ENCODE assay signal across 9 mouse cellular contexts in genomic region chr10:120422820-120423219, GRCm38 (mm10). TPM values are rescaled to one million over a fixed set of nuclear protein-coding genes. Genes with fewer than 3 reads are reported as not detected.
A peak's percentile ranks its signal among the peaks of the same experiment; 100 is the strongest.
DNase-seq lines count a peak whose midpoint lies in the region; ATAC-seq and TF ChIP-seq lines count a peak whose summit lies in the region.
"Had no signal": no experiment of that assay in that cellular context is flagged by ENCODE, and none has a peak within 500 bp of the region (broad histone marks: within the 10 kb centered on the region; RNA-seq: fewer than 3 reads in every experiment).

No protein-coding gene starts in this region.

- WGBS in forebrain, embryonic 14.5 days: 41% methylated on average over 4 of the region's 4 CpGs
- WGBS in forebrain, embryonic 11.5 days: 68% methylated on average over 4 of the region's 4 CpGs
- 55% methylated on average over 4 of the region's 4 CpGs for WGBS in kidney, embryonic 15.5 days
- 68% methylated on average over 4 of the region's 4 CpGs for WGBS in limb, embryonic 10.5 days

- H3K4me2 ChIP-seq in forebrain, embryonic 14.5 days (ENCODE audit: low read length): no peak overlapping the region
- H3K4me2 ChIP-seq in forebrain, embryonic 11.5 days (ENCODE audit: low read depth, low read length, severe bottlenecking): no peak overlapping the region
- H3K4me2 ChIP-seq in kidney, embryonic 15.5 days: no peak overlapping the region

- TF ChIP-seq CTCF in bone marrow macrophage, adult 2 months (IDR thresholded peaks at IDR 0.05; ENCODE audit: low read depth, low read length): no peak

- ATAC-seq in forebrain, embryonic 14.5 days: no peak
- no peak for ATAC-seq in forebrain, embryonic 11.5 days (replicated peaks; ENCODE audit: low FRiP score)
- ATAC-seq in kidney, embryonic 15.5 days (replicated peaks; ENCODE audit: low FRiP score): no peak
- ATAC-seq: CD4-positive, CD25-positive, alpha-beta regulatory T cell, adult 4 months had no signal

- H3K27ac ChIP-seq in forebrain, embryonic 14.5 days (ENCODE audit: low read depth, low read length): no peak overlapping the region
- H3K27ac ChIP-seq in forebrain, embryonic 11.5 days (ENCODE audit: low read depth, low read length): no peak overlapping the region
- H3K27ac ChIP-seq in kidney, embryonic 15.5 days: peak overlapping the region; percentile 76
- peak overlapping the region; percentile 84 for H3K27ac ChIP-seq in bone marrow macrophage, adult 2 months (ENCODE audit: insufficient read depth, low read depth, low read length)
- 0 out of 2 replicates have a peak overlapping the region, but pooled peaks have one; percentile 17 for H3K27ac ChIP-seq in limb, embryonic 10.5 days

- H3K9me3 ChIP-seq in forebrain, embryonic 14.5 days (replicated peaks; ENCODE audit: control insufficient read depth, low read length): no peaks in the 10 kb centered on the region
- H3K9me3 ChIP-seq in forebrain, embryonic 11.5 days (ENCODE audit: control insufficient read depth, low read length): no peaks in the 10 kb centered on the region
- no peaks in the 10 kb centered on the region for H3K9me3 ChIP-seq in kidney, embryonic 15.5 days (replicated peaks)
- H3K9me3 ChIP-seq in limb, embryonic 10.5 days (replicated peaks): no peaks in the 10 kb centered on the region

- H3K9ac ChIP-seq in forebrain, embryonic 14.5 days (ENCODE audit: low read length): no peak overlapping the region
- no peak overlapping the region for H3K9ac ChIP-seq in forebrain, embryonic 11.5 days (ENCODE audit: low read length)
- H3K9ac ChIP-seq in kidney, embryonic 15.5 days: no peak overlapping the region

- peak; percentile 44 for DNase-seq in forebrain, embryonic 14.5 days (ENCODE audit: low spot score)
- no peak for DNase-seq in forebrain, embryonic 11.5 days (ENCODE audit: low spot score)
- DNase-seq in kidney, adult 11 months: no peak
- DNase-seq in limb, embryonic 10.5 days (ENCODE audit: low spot score): no peak
- no peak for DNase-seq in urinary bladder, postnatal 4 days (ENCODE audit: low spot score in 2 of 2)
- DNase-seq in right cerebral cortex, postnatal 25 days: no peak

- TF ChIP-seq POLR2A in bone marrow macrophage, adult 2 months (IDR thresholded peaks at IDR 0.05; ENCODE audit: borderline replicate concordance, low read depth, low read length): no peak

- H3K4me3 ChIP-seq in forebrain, embryonic 14.5 days (ENCODE audit: low read depth, low read length): no peak overlapping the region
- H3K4me3 ChIP-seq in forebrain, embryonic 11.5 days (ENCODE audit: low read depth, low read length): no peak overlapping the region
- no peak overlapping the region for H3K4me3 ChIP-seq in kidney, embryonic 15.5 days (replicated peaks)
- no peak overlapping the region for H3K4me3 ChIP-seq in bone marrow macrophage, adult 2 months (ENCODE audit: insufficient read depth, low read length)
- no peak overlapping the region for H3K4me3 ChIP-seq in limb, embryonic 10.5 days

- H3K4me1 ChIP-seq in forebrain, embryonic 14.5 days (ENCODE audit: control insufficient read depth, insufficient read depth, low read length): peaks cover 32% of the 10 kb centered on the region
- H3K4me1 ChIP-seq in forebrain, embryonic 11.5 days (replicated peaks; ENCODE audit: control insufficient read depth, insufficient read depth, low read length): peaks cover 32% of the 10 kb centered on the region
- H3K4me1 ChIP-seq in kidney, embryonic 15.5 days: peaks cover 85% of the 10 kb centered on the region
- H3K4me1 ChIP-seq in bone marrow macrophage, adult 2 months (ENCODE audit: control insufficient read depth, insufficient read depth, low read length): peaks cover 49% of the 10 kb centered on the region
- peaks cover 92% of the 10 kb centered on the region for H3K4me1 ChIP-seq in limb, embryonic 10.5 days

- no peaks in the 10 kb centered on the region for H3K27me3 ChIP-seq in forebrain, embryonic 14.5 days (replicated peaks; ENCODE audit: control insufficient read depth, insufficient read depth, low read length)
- H3K27me3 ChIP-seq in forebrain, embryonic 11.5 days (ENCODE audit: control insufficient read depth, insufficient read depth, low read length): no peaks in the 10 kb centered on the region
- H3K27me3 ChIP-seq in kidney, embryonic 15.5 days: no peaks in the 10 kb centered on the region
- no peaks in the 10 kb centered on the region for H3K27me3 ChIP-seq in limb, embryonic 10.5 days (ENCODE audit: low read depth, poor library complexity, severe bottlenecking)

- no peaks in the 10 kb centered on the region for H3K36me3 ChIP-seq in forebrain, embryonic 14.5 days (ENCODE audit: control insufficient read depth, insufficient read depth, low read length)
- H3K36me3 ChIP-seq in forebrain, embryonic 11.5 days (ENCODE audit: control insufficient read depth, insufficient read depth, low read length): no peaks in the 10 kb centered on the region; the same call in 1 of the 2 replicates
- H3K36me3 ChIP-seq in kidney, embryonic 15.5 days: no peaks in the 10 kb centered on the region
- H3K36me3 ChIP-seq in limb, embryonic 10.5 days: peaks cover 67% of the 10 kb centered on the region

RNA-seq across cellular contexts. Expression of gene Hmga2, which starts 53.4 kb away (rescaled TPM):
- 1.5 and 2.6 TPM in 2 replicates for polyA plus RNA-seq in forebrain, embryonic 14.5 days (2014; fragmentation: Nextera tagmentation; extraction: Ambion mirVana)
- polyA plus RNA-seq in forebrain, embryonic 11.5 days (2014; fragmentation: Nextera tagmentation; extraction: Ambion mirVana): 84.3 and 91.9 TPM in 2 replicates
- polyA plus RNA-seq in kidney, embryonic 15.5 days (2015; fragmentation: Nextera tagmentation; extraction: Ambion mirVana): 28.3 and 30.3 TPM in 2 replicates
- 1.8 and 2.7 TPM in 2 replicates for polyA plus RNA-seq in bone marrow macrophage, adult 2 months (2012; ENCODE audit: insufficient read depth, insufficient read length, missing spikeins)
- polyA plus RNA-seq in limb, embryonic 10.5 days (2016; fragmentation: Nextera tagmentation; extraction: Ambion mirVana): 129 and 160 TPM in 2 replicates

Comparison
In these comparisons a context has a peak if more than half of its experiments do, and no peak if none do; other contexts are left out.
1. H3K27ac ChIP-seq: peak in kidney, embryonic 15.5 days (single experiment), bone marrow macrophage, adult 2 months (single experiment) and limb, embryonic 10.5 days (single experiment); none in forebrain, embryonic 14.5 days (single experiment) and forebrain, embryonic 11.5 days (single experiment).